Comparison of ENCODE assay signal across 13 mouse cellular contexts in genomic region chr12:88707786-88708185, GRCm38 (mm10). TPM values are rescaled to one million over a fixed set of nuclear protein-coding genes. Genes with fewer than 3 reads are reported as not detected.
"Had no signal": no experiment of that assay in that cellular context is flagged by ENCODE, and none has a peak within 500 bp of the region (broad histone marks: within the 10 kb centered on the region; RNA-seq: fewer than 3 reads in every experiment).

No protein-coding gene starts in this region.

- DNase-seq: kidney, adult 11 months; kidney, adult 9 months; kidney, postnatal 36 days; layer of hippocampus, adult 9-11 months; layer of hippocampus, postnatal 36 days; liver; liver, embryonic 13.5 days; liver, postnatal 0 days; retina, postnatal 1 day; thymus, adult 2 months; thymus, postnatal 36 days had no signal

- ATAC-seq: hindbrain, postnatal 0 days; liver, postnatal 0 days had no signal

RNA-seq across cellular contexts. Expression of gene Nrxn3, which starts 14.9 kb away (rescaled TPM):
- total RNA-seq: megakaryocyte-erythroid progenitor cell, adult 5-6 weeks had no signal
